Comparison of ENCODE assay signal across 16 mouse cellular contexts in genomic region chr8:85788341-85788740, GRCm38 (mm10).
"Had no signal": no experiment of that assay in that cellular context is flagged by ENCODE, and none has a peak within 500 bp of the region (broad histone marks: within the 10 kb centered on the region; RNA-seq: fewer than 3 reads in every experiment).

No protein-coding gene starts in this region.

- DNase-seq: gastrocnemius, postnatal 14 days; gastrocnemius, postnatal 36 days; heart, adult 18-20 months; heart, postnatal 10 days; heart, postnatal 4 days; kidney, adult 18-20 months; kidney, adult 9 months; kidney, postnatal 10 days; kidney, postnatal 25 days; kidney, postnatal 4 days; liver; liver, embryonic 13.5 days had no signal

- ATAC-seq: hindbrain, embryonic 16.5 days; inflammation-experienced regulatory T-cells, adult 6 months; intestine, embryonic 15.5 days; intestine, postnatal 0 days had no signal
